Mouse (Mus musculus) cerebellum, adult (tissue): ENCODE data around the gene Nfix.

Source experiments
- ATAC-seq: cut with Nextera tagmentation; 2 replicates; pipeline ENCODE4 v1.9.2; 2017; ENCODE audit warnings: mild to moderate bottlenecking, moderate library complexity, mixed read lengths; ENCODE audit not compliant: insufficient number of reproducible peaks, low FRiP score, low TSS enrichment

The Nfix gene

DNA sequence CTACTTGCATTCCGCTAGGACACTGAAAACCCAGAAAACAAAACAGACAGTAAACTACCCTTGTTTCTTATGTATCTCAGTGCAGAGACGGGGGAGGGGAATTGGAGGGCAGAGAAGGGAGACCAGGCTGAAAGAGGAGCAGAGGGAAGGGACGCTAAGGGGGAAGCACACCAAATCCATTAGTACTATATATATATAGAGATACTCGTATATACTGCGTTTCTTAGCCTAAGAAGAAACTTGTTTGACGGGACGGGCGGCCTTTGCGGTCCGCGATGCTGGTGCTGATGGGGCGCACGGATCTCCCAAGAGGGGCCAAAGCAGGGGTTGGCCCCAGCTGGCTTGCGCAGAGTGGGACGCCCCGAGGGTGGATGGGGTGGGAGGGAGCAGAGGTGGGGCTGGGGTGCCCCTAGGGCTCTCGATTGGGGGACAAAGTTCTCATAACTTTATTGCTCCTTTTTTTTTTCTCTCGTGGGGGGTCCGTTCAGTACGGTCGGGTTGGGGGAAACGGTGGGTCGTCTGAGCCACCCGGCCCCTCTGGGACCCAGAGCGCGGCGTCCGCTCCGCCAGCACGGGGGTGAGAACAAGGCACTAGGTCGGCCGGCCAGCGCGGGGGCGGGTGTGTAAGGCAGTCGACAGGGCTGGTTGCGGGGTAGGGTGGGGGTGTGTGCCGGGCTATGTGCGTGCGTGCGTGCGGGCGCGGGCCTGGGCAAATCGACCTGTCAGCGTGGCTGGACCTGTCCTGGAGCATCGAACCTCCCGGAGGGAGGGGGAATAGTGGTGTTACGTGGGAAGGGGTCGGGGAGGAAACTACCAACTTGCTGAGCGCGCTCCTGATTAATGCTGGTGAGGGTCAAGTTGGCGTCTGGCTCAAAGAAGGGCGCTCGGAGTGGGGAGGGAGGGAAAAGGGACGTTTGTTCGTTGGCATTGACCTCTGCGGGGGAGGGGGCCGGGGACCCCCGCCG lies 95.0 kb downstream of the Nfix start:
- no peak for ATAC-seq

DNA sequence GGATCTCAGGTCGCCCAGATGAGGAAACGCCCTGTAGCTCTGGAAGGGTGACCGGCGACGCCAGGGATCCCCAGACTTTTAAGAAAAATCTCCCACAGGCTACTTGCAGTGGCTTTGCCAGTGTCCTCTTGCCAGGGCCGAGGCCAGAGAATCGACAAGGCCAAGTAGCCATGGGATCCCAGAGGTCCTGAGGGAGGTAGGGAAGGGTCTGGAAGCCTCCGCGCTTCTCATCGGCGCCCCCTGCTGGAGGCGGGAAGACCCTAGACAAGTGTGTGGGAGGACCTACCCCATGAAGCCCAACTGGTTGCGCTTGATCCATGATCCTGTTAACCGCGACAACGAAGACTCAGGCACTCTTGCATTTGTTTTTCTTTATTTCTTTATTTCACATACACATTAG lies 95.8 kb downstream of the Nfix start:
- no peak for ATAC-seq

DNA sequence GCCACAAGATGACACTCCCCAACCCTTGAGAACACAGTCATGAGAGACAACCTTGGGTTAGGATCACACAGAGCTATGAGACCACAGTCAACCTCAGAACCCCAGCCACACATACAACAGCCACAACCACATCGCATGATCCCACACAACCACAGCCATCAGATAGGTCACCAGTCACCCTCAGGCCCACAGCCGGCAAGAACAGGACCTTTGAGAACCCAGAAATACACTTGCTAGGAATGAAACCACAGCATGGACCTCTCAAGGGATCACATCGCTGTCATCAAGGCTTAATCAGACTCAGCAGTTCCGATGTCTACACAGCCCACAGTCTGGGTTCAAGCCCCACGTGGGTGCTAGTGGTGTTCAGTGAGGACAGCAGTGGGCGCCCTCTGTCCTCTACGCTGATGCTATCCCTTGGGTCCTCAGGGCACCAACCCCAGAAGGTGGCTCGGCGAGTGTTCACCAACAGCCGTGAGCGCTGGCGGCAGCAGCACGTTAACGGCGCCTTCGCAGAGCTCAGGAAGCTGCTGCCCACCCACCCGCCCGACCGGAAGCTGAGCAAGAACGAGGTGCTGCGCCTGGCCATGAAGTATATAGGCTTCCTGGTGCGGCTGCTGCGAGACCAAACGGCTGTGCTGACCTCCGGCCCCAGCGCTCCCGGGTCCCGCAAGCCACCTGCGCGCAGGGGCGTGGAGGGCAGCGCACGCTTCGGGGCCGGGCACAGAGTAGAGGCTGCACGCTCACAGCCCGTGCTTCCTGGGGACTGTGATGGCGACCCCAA lies 96.5 kb downstream of the Nfix start:
- ATAC-seq: no peak

DNA sequence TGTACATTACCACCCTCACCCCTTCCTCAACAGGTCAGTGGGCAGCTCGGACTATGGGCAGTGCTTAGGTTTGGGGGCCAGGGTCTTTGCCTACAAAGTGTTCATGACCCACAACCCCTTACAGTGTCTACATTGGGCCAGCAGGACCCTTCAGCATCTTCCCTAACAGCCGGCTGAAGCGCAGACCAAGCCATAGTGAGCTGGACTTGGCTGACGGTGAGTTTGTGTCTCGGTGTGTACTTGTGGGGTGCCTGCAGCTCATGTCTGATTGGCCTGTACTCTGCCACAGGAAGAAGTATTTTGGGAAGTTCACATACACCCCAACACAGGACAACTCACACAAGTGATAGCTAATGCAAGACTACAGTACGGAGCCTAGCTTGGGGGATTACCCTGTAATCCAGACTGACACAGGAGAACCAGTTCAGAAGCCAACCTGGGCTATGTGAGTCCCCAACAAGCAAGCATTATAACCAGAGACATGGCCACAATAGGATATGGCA lies 97.1 kb downstream of the Nfix start:
- ATAC-seq: no peak

DNA sequence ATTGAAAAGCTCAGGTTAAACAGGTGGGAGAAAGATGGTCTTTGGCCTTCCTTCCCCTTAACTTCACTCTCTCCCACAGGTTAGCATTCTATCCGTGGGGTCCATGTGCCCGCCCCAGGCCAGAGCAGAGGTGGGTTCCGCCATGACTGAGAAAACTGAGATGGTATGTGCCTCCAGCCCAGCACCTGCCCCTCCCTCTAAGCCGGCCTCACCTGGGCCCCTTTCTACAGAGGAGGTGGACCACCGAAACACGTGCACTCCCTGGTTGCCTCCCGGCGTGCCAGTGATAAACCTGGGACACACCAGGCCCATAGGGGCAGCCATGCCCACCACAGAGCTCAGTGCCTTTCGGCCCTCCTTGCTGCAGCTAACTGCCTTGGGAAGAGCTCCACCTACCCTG lies 97.6 kb downstream of the Nfix start:
- ATAC-seq: no peak

DNA sequence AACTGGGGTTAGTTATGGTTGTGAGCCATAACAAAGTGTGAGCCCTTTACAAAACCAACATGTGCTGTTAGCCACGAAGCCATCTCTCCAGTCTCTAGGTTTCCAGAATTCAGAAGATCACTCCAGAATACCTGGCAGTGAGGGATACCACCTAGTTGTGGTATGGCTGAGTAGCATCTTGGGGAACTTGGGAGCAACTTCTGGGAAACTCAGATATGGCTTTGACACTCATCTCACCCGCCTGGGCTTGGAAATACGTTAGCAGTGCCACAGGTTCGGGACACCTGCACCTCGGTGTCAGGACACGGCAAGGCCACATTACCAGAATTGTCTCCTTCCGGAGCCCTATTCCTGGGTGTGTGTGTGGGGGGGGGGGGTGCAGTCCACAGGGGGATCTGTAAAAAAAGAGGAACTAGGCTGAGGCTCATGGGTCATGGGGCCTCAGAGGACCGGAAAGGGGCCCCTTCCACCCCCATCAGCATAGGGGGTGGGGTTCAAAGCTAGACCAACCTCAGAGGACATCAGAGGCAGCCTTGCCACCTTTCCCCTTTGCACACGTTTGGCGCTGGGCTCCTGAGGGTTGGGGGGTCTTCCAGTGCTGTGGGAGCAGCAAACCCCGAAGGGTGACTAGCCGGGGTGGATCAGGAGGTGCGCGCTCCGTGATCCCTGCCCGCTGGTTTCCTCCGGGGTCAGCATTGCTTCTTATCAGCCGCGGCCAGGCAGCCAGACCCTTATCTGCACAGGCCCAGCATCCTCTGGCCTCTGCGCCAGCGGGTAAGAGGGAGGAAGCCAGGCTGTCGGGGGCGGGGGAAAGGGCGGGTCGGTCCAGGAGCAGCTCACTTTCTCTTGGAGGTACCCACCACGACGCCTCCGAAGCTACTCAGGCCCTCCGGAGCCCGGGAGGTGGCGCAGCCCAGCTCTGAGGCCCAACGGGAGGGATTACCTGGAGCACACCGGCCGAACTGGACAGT lies 98.9 kb downstream of the Nfix start, which contains the start of gene Lyl1:
Lyl1 (plus strand) TSS at position 517 of the 971 bp plus-strand sequence.
- ATAC-seq: no peak

DNA sequence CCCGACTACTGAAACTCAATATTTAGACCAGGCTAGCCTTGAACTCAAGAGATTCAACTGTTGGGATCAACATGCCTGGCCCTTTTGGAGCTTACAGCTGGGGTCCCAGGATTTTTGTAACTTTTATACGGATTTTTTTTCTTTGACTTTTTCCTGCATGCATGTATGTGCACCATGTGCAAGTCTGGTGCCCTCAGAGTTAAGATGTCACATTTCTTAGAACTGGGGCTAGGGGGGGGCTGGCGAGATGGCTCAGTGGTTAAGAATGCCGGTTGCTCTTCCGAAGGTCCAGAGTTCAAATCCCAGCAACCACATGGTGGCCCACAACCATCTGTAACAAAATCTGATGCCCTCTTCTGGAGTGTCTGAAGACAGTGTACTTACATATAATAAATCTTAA lies 99.6 kb downstream of the Nfix start:
- ATAC-seq: no peak

DNA sequence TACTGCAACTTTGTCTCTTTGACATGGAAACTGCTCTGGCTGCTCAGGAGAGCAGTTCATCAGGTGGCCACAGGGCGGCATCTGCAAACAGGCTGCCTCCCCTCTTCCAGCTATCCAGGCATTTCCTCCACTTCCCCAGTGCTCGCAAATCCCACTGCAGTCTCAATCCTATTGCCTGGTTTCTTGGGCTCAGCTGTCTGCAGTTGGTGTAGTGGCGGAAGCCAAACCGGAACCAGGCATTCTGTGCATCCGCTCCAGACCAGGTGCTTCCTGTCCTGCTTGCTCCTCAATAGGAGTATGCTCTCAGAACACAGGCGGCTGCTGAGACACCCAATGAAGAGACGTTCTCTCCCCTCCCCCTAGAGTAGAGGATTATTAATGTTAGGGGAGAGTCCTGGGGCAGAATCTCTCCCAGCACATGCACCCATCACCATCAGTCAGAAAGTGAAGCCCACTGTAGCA lies 100.3 kb downstream of the Nfix start:
- no peak for ATAC-seq

DNA sequence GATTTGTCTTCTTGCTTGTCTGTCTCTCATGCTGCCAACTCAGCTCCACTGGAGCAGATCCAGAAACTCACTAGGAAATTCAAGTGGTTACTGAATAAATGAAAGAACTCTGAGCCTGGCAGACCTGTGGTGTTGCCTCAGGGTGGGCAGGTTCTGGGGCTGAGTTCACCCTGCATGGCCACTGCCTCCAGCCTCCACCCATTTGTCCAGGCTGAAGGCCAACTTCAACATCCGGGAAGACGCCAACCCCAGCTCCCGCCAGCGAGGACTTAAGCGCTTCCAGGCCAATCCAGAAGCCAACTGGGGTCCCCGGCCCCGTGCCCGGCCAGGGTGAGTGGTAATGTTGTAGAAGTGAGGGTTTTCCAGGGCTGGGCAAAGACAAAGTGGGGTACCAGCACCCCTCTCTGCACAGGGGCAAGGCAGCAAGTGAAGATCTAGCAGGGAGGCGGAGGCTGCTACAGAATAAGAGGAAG lies 101.2 kb downstream of the Nfix start:
- no peak for ATAC-seq

DNA sequence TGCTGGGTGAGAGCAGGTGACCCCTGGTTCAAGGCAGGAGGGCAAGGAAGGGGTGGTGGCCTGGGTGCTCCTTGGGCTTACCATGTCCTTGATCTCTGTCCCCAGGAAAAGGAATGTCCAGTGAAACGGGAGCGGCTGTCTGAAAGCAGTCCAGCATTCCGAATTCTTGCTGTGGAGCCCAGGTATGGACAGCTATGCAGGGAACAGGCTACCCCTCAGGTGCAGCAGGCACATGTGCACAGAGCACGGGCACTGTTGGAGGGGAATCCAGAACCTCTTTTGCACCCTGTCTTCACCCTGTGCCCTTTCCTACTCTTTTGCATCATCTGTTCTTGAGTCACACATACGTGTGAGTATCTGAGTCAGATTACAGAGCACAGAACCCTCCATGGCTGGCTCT lies 101.9 kb downstream of the Nfix start:
- ATAC-seq: no peak

DNA sequence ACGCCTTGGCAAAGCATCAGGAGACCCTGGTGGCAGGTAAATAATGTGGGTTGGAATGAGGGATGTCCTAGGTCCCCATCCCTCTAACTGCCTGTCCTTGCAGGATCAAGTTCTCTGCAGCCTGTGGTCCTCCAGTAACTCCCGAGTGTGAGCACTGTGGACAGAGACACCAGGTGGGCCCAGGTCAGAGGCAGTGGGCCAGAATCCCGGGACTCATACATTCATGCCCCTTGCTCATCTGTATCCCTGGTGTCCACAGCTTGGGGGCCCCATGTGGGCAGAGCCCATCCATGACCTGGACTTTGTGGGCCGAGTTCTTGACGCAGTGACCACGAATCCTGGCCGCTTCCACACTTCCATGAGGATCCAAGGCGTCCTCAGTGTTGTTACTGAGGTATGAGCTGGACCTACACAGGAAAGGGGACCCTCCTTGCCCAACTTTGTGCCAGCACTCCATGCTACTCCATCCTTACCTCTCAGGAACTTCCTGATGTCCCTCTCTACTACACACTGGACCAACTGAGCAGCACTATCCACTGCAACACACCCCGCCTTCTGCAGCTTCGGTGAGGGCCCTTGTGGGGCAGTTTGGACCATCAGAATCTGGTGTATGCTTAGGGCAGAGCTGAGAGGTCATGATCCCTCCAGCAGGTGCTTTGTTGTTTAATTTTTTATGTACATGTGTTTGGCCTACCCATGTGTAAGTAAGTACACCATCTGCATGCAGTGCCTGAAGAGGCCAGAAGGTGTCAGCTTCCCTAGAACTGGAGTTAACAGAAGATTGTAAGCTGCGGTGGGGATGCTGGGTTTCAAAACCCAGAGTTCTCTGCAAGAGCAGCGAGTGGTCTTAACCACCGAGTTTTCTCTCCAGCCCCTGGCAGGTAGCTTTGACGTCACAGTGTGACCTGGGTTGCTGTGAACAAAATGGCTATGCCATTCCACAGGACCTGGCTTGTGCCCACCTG lies 102.7 kb downstream of the Nfix start:
- no peak for ATAC-seq

DNA sequence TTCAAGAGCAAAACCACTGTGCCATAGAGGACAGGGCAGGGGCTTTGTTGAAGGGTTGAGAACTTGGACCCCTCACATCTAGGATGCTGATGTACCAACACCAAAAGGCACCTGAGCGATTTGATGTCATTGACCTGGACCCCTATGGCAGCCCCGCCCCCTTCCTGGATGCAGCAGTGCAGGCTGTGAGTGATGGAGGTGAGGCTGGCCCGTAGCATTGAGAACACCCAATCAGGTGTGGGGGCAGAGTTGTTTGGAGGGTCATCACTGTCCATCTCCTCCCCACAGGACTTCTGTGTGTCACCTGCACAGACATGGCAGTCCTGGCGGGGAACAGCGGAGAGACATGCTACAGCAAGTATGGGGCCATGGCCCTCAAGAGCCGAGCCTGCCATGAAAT lies 105.0 kb downstream of the Nfix start:
- ATAC-seq: no peak

DNA sequence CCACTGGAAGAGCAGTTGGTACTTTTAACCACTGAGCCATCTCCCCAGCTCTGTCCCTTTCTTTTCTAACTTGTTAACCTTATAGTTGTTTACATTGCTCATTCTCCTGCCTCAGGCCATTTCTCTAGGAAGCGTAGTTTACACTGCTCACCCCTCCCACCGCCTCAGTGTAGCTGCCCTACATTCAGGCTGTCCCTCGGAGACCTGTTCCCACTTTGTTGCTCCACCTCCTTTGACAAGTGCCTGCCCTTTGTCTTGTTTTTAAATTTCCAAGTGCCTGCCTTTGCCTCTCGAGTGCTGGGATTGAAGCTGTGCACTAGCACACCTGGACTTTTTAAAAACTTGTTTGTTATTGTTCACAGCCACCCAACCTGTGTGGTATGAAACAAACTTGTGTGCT lies 106.8 kb downstream of the Nfix start:
- ATAC-seq: no peak

DNA sequence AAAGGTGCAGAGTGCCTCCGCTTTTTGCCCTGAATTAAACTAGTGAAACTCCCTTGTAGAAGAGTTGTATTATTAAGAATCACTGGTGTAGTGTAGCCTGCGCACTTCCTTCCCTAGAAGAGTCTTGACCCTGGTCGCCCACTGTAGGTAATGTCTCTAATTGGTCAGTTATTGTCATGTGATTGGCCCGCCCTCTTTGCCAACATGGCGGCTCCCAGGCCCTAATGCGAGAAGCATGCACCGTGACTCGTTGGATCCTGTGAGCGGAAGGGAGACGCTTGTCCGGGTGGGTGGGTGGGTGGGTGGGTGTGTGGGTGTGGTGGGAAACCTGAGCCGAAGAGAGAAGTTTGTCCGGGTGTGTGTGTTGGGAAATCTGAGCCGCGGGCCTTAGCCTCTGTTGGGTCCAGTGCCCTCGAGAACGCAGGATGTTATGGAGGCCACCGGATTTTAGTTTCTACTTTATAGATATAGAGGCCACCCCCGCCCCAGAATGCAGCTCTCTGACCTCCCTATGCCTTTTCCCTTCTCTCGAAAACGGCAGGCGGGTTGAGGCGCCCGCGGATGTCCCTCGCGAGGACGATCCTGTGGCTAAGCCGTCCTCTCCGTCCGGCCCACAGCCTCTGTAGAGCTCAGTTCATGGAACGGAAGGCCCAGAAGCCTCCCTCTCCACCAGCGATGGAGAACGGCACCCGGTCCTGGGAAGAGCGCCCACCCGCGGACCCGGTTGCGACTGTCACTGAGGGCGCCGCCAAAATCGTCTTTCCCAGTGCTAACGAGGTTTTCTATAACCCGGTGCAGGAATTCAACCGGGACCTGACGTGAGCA lies 110.8 kb downstream of the Nfix start:
- no peak for ATAC-seq

DNA sequence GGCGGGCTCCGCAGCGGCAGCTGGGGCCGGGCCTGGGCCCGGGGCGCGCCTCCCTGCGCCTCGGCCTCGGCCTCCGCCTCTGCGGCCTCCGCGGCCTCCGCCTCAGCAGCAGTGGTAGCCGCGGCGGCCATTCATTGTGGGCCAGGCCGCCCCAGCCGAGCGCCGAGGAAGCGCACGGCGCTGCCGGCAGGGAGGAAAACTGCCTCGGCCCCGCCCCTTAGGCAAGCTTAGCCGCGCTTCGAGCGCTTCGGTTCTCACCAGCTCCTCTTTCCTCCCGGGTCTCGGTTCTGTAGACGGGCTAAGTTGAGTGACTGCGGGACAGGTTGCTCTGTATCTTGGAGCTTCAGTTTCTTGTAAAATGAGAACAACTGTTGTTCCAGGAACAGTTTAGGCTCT lies 112.4 kb downstream of the Nfix start, which contains the start of gene Nacc1:
Nacc1 (minus strand) TSS at position 158 of the 396 bp plus-strand sequence.
- ATAC-seq: peak; percentile 86

DNA sequence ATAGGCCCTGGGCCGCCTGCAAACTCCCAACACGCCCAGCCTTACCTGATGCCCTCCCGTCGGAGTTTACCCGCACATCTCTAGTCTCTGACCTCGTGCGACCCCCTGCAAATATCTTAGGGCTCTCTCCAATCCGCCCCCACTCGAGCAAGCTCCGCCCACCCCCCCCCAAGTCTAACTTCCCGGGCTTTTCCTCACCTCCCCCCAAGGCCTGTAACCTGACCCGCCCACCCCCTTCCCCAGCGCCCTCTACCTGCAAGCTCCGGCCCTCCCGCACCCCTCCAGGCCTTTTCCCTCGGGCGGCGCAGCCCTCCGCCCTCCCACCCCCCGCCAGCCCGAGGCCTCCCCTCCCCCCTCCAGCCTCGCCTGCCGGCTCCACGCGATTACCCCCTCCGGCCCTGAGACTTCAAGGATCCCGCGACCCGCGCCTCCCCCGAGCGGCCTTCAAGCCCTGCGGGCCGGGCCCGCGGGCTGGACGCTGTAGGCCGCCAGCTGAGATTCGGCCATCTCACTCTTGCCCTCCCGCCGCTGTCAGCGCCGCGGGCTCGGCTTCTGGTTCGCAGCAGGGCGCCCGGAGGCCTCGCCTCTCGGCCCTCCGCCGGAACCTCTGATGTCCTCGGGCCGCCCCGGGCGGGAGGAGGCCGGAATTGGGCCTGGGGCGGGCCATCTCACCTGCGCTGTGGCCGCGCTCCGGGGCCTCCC lies 113.0 kb downstream of the Nfix start:
- peak; percentile 23; the same call in 1 of the 2 replicates for ATAC-seq
